Mouse (Mus musculus) regulatory T cell (primary cell): ENCODE results near the gene Polr3c.
"Not testable (repeated sequence)": the region's sequence is repeated elsewhere in the genome, so short reads cannot be mapped to it uniquely, and the experiment has no call there.

Source experiments
- in situ Hi-C: fragments of 300-600 bp; cut with MboI, MseI; formaldehyde crosslinking; loops from one replicate; pipeline ENCODE4 v1.15.1; 2025; ENCODE audit warnings: high pct_unique_total_duplicates

The Polr3c gene

GRCm38 (mm10) chr3:96708684-96709064 is 18.8 kb downstream of the Polr3c start:
- in situ Hi-C loops = no loop called here

- in situ Hi-C loops = no loop called here
These were observed 19.3 kb downstream of the Polr3c start, which contains the start of gene Nudt17 for GRCm38 (mm10) chr3:96707903-96708683. Gene Nudt17 (minus strand): TSS chr3:96708562.

- in situ Hi-C loops = no loop called here
These were observed 20.4 kb downstream of the Polr3c start for GRCm38 (mm10) chr3:96706984-96707383.

GRCm38 (mm10) chr3:96706217-96706616 is 21.2 kb downstream of the Polr3c start:
- in situ Hi-C loops = no loop called here

- in situ Hi-C loops = no loop called here
These were observed 22.6 kb downstream of the Polr3c start for GRCm38 (mm10) chr3:96704778-96705177.

GRCm38 (mm10) chr3:96701003-96701402 is 26.4 kb downstream of the Polr3c start:
- in situ Hi-C loops = no loop called here

GRCm38 (mm10) chr3:96700376-96700775 is 27.1 kb downstream of the Polr3c start:
- in situ Hi-C loops = no loop called here

GRCm38 (mm10) chr3:96698993-96699690 is 28.3 kb downstream of the Polr3c start:
- in situ Hi-C loops = no loop called here

- in situ Hi-C loops = no loop called here
These were observed 30.4 kb downstream of the Polr3c start for GRCm38 (mm10) chr3:96696766-96697732.

- in situ Hi-C loops = no loop called here
These were observed 31.1 kb downstream of the Polr3c start, which contains the start of gene Pias3 for GRCm38 (mm10) chr3:96696198-96696765. Gene Pias3 (plus strand): TSS chr3:96696384.

GRCm38 (mm10) chr3:96693579-96693978 is 33.8 kb downstream of the Polr3c start:
- in situ Hi-C loops = no loop called here

- in situ Hi-C loops = no loop called here
These were observed 34.9 kb downstream of the Polr3c start for GRCm38 (mm10) chr3:96692506-96692905.

GRCm38 (mm10) chr3:96690298-96690697 is 37.1 kb downstream of the Polr3c start:
- in situ Hi-C loops = no loop called here

- in situ Hi-C loops = no loop called here
These were observed 38.6 kb downstream of the Polr3c start for GRCm38 (mm10) chr3:96688854-96689253.

- in situ Hi-C loops = not testable (repeated sequence)
These were observed 41.4 kb downstream of the Polr3c start for GRCm38 (mm10) chr3:96686057-96686456.

GRCm38 (mm10) chr3:96684822-96685156 is 42.6 kb downstream of the Polr3c start:
- in situ Hi-C loops = no loop called here

- in situ Hi-C loops = no loop called here
These were observed 43.1 kb downstream of the Polr3c start for GRCm38 (mm10) chr3:96684151-96684821.

- in situ Hi-C loops = no loop called here
These were observed 43.9 kb downstream of the Polr3c start for GRCm38 (mm10) chr3:96683496-96683895.

- in situ Hi-C loops = no loop called here
These were observed 47.0 kb downstream of the Polr3c start for GRCm38 (mm10) chr3:96680269-96680956.

- in situ Hi-C loops = no loop called here
These were observed 48.2 kb downstream of the Polr3c start for GRCm38 (mm10) chr3:96679159-96679674.
